Mouse (Mus musculus) G1E-ER4 (cell line): ENCODE data around the gene Hmcn1. TPM values are rescaled to one million over a fixed set of nuclear protein-coding genes. Genes with fewer than 3 reads are reported as not detected.

Experiments used
- GATA1 ChIP-seq: IDR thresholded peaks from one replicate; pipeline ENCODE4 v1.8.0; 2012; ENCODE audit warnings: low read length, inconsistent platforms
- polyA plus RNA-seq: library from polyadenylated mRNA; stranded (reverse); fragments of >175 nt; gene quantifications from 2 replicates; pipeline ENCODE4 v1.2.3, GENCODE M21; 2012

Gene Hmcn1
- polyA plus RNA-seq, 1 experiment = not detected

DNA sequence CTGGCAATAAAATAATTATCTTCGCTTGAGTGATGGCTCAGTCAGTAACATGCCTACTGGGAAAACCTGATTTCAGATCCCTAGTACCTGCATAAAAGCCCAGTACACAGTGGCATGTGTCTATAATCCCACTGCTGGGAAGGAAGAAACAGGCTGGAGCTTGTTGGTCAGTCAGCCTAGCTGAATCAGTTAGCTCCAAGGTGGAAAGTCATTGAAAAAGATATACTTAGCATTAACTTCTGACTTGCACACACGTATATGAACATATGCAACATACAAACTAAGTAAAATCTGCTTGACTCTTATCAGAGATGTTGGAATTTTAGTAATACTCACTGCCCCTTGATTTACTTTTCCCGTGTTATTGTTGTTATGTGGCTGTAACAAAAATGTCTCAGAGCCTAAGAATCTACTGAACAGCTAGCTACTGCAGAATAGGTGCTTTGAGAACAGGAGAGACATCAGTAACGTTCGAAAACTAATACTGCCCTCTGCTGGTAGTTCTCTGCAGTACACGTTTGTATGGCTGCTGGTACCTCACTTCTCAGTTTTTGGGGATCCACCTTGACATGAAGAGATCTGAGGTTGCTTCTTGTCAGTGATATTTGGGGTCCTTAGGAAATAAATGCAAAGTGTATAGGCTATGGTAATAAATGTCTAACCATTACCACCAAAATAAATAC lies 16.0 kb upstream of the Hmcn1 start:
- TF ChIP-seq GATA1 = no peak

DNA sequence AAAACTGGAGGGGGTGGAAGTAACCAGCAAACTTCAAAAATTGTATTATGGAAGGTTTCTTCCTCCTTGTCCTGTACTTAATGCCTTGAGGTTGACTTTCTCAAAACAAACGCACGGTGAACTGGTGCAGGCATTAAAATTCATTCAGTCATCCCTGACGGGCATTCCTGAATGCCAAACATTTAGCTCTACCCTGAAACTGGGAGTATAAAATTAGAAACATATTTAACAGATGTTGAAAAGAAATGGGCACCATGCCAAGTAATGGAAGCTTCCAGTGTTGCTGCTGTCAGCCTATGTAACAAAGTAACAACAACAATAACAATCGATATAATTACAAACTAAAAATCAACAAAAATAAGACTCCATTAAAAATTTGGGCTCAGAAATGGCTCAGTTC lies 14.5 kb upstream of the Hmcn1 start:
- TF ChIP-seq GATA1 = no peak

DNA sequence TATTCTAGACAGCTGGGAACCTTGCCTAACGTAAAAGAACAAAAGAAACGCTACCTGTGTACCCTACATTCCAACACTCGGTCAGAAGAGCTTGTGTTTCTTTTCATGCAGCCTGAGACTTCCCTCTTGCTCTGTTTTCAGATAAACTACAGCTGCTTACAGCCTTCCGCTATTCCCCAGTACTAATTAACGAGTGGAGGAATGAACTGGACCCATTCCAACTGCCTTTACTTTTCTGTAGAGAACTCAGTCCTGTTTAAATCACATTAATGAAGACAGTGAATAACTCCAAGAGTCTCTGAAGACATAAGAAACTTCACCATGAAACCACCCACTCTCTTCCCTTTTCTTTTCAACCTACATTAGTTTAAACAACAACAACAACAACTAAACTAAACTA lies 10.8 kb upstream of the Hmcn1 start:
- TF ChIP-seq GATA1 = no peak

DNA sequence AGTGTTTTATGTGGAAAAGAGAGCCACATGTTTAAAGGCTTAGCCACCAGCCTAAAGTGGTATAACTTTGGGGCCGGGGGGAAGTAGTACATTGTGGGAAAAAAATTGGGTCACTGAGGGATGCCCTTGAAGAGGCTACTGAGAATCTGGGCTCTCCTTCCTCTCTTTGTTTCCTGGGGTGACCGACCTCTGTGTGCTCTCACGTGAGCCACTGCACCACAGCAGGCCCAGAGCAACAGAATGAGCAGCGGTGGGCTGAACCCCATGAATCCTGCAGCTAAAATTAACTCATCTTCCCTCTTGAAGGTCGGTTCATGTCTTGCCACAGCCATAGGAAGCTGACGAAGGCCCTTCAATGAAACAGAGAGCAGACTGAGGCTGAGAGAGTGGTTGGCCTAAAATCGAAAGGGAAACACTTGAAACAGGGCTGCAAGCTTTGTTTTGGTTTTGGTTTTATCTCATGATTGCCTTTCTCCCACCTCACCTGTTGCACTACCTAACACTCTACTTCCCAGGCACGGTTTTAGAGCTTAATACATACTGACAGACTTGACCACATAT lies 8.7 kb upstream of the Hmcn1 start:
- TF ChIP-seq GATA1 = no peak

DNA sequence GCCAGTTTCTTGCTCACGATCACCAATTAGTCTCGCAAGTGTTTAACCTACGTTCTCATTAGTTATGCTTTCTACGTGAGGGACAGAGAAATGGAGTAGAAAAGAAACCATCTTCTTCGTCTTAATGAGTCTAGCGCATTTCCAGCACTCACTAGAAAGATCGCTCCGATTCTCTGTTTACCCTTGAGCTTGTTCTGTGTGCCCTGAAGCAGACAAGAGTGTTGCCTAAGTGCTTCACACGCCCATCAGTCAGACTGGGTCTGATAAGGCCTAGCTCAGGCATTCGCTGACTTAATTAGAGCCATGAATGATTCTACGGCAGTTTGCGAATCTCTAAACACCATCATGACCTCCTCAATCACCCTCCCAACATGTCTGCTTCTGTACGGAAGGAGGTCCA lies 7.5 kb upstream of the Hmcn1 start:
- no peak for TF ChIP-seq GATA1

DNA sequence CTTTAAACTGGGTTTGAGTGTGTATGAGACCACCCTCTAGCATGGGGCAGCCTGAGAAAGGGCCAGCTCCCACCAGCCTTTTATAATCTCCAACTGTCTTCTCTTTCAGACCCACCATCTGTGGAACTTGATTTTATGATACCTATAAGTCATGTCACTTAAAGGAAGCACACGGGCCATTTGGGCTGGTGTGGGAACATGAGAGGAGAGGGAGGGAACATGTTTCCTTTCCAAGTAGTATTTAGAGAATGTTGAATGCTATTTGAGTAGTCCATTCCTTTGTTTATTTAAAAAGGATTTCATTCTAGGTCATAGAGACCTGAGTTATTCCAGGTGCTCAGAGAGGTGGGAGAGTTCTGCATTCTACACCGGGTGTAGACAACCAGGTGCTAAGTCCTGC lies 1.4 kb upstream of the Hmcn1 start:
- TF ChIP-seq GATA1 = no peak

DNA sequence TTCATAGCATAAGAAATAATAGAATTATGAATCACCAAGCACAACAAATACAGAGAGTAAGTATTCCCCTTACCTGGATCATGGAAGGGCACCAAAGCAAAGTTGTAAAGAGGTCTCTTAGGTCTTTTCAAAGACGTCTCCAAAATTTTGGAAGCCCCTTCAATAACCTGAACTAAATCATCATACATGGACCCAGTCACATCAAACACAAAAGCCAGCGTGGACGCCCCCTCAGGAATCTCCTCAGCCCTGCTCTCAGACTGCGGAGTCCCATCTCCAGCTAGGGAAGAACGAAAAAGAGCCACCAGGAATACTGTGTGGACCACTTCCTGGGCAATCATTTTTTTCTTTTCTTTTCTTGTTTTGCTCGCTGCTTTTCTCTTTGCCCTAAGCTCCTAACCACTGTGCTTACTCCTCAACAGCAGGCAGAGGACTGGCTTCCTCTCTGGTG lies 499 bp downstream of the Hmcn1 start:
- TF ChIP-seq GATA1 = no peak

DNA sequence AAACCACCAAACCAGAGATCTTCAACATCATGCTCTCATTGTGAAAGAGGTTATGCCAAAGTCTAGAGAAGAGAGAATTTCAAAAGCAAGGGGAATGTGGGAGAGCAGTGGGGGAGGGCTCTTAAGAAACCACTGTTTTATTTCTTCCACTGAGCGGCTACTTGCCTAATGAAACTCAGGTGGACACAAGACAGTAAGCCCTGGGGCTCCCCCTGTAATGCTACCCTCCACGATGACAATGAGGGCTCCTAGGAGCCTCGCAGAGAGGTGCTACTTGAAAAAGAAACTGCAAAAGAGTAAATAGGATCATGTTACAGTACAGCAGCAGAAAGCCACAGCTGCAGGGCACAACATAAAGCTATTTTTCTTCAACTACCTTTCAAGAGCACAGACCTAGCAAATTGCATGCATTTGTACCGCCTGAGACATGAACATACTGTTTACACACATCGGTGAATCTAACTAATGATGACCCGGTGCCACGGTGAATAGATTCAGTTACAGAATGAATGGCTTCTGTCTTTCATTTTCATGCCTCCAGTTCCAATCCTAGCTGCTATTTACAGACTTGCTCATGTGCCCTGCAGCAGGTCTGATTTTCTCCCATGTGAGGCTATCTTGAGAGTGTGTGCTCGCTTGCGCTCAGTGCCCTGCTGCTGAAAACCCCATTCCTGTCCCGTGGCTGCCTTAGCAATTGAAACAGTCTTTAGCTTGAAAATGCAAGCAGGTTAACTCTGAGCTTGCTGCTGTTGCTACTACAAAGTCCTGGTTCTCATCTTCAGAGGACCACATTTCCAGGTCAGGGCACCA lies 1.3 kb downstream of the Hmcn1 start:
- TF ChIP-seq GATA1 = no peak

DNA sequence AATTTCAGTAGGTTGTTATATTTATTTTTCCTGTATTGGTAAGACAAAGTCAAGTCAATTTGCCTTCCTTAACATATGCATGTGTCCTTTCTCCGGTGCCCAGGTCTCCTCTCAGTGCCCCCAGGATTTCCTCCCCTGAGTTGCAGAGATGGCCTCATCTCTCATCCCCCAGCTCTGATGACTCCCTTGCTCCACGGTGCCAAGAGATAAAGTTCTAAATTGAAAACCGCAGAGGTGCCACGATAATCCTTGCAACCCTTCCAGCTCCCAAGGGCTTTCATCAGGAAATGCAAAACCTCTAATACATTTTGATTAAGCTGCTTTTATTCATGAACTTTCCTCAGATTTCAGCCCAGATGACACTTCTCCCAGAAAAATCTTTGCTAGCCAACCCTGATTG lies 8.3 kb downstream of the Hmcn1 start:
- no peak for TF ChIP-seq GATA1

DNA sequence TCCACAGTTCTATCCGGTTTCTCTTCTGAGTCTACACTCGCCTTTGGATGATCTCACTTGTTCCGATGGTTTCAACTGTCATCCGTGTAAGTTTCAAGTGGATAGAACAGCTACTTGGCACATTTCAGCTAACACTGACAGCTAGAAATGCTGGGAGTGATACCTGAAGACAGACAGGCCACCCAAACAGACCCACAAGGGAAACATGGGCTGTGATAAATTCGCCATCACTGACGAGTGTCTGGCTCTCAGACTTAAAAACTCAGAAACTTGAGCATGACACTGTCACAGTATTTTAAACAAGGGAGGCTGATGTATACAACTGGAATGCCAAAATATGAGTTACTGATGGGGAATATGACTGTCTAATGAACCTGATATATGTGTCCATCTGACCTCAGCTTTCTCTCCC lies 9.1 kb downstream of the Hmcn1 start:
- TF ChIP-seq GATA1 = no peak

DNA sequence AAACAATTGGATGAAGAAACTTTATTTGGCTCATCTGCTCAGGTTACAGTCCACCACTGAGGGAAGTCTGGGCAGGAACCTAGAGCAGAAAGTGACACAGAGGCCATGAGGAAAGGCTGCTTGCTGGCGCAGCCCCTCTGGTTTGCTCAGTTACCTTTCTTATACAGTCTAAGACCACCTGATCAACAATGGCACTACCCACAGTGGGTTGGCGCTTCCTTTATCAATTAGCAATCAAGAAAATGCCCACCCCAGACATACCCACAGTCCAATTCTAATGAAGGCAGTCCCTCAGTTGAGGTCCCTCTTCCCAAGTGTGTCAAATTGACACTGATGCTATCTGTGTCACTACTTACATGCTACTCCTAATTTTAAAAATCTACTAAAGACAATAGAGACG lies 14.6 kb downstream of the Hmcn1 start:
- no peak for TF ChIP-seq GATA1

DNA sequence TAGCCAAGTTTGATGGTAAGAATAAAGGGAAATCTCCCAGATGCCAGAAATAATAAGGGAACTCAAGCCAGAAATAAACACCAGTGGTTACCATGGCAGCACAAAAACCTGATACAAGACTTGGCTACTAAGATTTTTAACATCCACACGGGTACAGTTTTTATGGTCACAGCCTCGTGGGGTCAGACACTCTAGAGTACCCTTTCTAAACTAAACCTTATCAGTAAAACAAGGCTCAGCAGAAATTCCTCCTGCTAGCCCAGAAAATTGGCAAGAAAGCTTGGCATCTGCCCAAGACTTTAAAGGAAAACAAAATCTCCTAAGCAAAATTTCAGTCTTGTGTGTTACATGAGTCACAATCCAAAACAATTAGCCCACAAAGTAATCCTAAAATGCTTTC lies 17.0 kb downstream of the Hmcn1 start:
- TF ChIP-seq GATA1 = no peak

DNA sequence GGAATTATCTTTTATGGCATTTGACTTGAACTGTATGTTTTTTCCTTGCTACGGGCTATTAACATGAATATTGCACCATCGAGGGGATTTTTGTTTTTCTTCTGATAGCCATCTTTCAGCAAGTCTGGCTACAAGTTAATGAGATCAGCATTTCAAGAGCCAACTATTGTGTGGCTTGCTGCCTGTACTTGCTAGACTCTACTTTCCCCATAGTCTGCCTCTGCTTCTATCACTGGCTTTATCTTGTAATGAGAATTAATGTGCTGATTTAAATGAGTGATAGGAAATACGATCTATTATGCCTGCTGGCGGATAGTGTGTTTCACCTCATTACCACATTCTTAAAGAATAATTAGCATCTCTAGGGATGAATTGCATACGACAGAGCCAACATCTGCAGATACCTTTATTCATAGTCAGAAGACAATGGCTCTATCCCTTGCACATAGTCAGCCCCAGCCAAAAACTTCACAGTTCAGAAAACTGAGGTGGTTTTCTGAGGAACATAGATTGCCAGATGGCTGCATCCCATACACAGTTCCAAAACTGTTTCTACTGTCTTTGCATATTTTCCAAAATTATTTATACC lies 33.7 kb downstream of the Hmcn1 start:
- TF ChIP-seq GATA1 = no peak

DNA sequence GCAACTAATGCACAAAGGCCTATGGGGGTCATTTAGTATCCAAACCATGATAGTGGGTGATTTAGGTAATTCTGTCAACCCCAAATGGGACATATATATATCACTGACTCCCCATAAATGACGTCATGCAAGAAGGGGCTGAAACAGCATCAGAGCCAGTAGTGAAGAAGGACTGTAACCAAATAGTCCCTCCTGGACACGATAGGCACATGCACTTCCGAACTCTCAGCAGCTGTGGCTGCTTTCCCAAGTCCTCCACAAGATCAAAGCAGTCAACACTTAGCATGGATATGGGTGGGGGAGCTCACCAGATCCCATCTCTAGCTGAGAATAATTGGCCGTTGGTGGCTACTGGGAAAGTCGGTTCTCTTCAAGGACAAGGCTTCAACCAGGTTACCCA lies 42.2 kb downstream of the Hmcn1 start:
- no peak for TF ChIP-seq GATA1

DNA sequence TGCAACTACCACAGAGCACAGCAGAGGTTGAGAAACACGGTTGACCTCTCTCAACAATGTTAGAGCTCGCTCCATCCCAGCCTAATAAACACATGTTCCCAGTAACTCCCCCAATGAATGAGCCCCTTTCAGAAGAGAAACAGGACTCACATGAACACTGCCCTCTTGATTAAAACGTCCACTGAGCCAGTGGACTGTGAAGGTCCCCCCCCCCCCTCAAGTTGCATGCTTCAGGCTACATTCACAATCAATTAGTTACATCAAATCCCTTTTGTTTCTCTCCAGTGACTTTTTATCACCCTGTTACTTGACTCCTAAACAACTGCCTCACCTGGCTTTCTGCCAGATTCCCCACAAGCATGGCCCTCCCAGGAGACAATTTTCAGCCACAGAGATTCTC lies 43.2 kb downstream of the Hmcn1 start:
- TF ChIP-seq GATA1 = no peak

DNA sequence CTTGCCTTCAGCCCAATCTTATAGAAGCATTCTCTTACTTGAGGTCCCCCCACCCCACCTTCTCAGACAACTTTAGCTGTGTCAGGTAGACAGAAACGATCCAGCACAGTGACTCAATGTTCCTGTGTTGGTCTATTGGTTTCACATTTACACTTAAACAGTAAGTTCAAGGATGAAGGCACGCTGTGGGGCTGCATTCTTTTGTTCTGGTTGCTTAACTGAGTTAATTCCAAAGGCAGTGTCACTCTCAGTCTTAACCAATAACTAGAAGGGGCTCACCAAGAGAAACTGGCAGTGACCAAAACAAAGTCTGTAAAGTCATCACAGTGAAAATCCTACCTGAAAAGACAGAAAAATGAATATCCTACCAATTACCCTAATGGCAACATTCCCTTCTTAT lies 44.3 kb downstream of the Hmcn1 start:
- no peak for TF ChIP-seq GATA1
